Mouse (Mus musculus): ENCODE data around the gene Rap2b. TPM values are rescaled to one million over a fixed set of nuclear protein-coding genes. Genes with fewer than 3 reads are reported as not detected.

The Rap2b gene
- total RNA-seq, 2 experiments from 2014 or later = 2.6 to 3.9 TPM

- DNase-seq = no peak
- intact Hi-C loops (cut with DNase I; ENCODE audit: low total_unique reads) = no loop called here
These were observed 4.4 kb downstream of the Rap2b start, which contains the start of gene B430305J03Rik for GRCm38 (mm10) chr3:61365779-61366373. Gene B430305J03Rik (minus strand): TSS chr3:61365951.

DNA sequence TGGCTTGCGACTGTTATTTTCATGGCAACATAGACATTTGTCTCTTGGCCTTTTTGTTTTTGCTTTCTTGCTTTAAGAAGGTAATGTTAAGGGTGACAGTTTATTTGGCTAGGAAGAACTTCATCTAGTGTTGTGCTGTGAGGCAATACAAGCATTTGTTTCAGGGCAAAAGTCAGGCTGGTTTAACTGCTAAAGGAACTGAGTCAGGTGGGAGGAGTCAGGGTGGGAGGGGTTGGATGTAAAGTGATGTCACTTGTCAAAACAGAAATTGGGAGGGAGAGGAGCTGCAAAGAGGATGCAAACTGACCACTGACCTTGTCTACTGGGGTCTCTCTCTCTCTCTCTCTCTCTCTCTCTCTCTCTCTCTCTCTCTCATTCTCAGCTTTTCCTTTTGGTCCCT lies 7.0 kb downstream of the Rap2b start:
- intact Hi-C loops (cut with DNase I; ENCODE audit: low total_unique reads) = no loop called here
- no peak for DNase-seq

DNA sequence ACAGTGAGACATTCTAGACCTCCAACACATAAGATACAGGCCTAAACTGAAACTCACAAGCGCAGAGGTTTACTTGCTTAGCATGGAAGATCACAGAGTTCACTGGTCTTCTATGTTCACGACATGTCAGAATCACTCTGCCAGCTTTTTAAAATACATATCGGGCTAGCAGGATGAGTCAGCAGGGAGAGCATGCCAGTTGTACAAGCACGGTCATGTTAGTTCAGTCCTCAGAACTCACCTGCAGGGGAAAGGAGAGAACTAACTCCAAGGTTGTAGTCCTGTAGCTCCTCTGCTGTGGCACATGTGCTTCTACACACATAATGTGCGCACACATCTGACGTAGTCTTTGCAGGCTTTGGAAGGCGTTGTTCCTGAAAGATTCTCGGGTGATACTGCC lies 14.6 kb downstream of the Rap2b start:
- DNase-seq = no peak
- intact Hi-C loops (cut with DNase I; ENCODE audit: low total_unique reads) = no loop called here

GRCm38 (mm10) chr3:61386368-61386767 lies 24.9 kb downstream of the Rap2b start:
- DNase-seq = no peak
- intact Hi-C loops (cut with DNase I; ENCODE audit: low total_unique reads) = no loop called here

GRCm38 (mm10) chr3:61391564-61391963 lies 30.1 kb downstream of the Rap2b start:
- intact Hi-C loops (cut with DNase I; ENCODE audit: low total_unique reads) = no loop called here
- DNase-seq = no peak

DNA sequence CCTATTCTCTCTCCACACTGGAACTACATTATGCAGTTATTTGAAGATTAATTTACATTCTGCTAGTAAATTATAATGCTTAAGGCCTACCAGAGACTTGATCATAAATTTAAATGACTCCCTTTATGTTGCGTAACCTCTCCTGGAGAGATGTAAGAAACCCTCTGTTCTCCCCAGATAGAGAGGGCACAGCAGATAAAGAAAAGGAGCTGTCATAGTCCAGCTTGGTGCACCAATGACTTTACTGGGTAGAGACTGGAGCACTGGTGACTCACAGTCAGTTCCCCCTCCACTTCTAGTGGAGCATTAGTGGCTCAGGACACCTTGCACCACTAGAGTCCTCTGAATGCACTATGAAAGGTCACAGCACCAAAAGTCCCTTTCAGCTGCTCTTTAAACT lies 31.4 kb downstream of the Rap2b start:
- intact Hi-C loops (cut with DNase I; ENCODE audit: low total_unique reads) = no loop called here
- no peak for DNase-seq

DNA sequence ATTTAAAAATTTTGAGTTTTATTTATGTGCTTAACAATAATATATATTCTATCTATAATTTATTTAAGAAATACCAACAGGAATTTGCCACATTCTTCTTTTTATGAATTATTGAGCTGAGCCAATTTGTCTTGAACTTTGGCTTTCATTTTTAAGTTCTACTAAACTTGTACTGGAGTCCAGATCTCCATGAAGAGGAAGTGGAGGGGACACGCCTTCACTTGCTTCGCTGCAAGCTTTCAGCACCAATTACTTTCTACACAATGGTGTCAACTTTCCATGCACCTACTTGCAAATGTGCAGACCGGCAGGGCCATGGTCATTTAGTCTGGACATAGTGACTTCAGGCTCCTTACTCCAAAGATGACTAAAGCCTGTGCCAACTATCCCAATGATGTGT lies 32.1 kb downstream of the Rap2b start:
- intact Hi-C loops (cut with DNase I; ENCODE audit: low total_unique reads) = no loop called here
- no peak for DNase-seq

GRCm38 (mm10) chr3:61395382-61395781 lies 33.9 kb downstream of the Rap2b start:
- DNase-seq = no peak
- intact Hi-C loops (cut with DNase I; ENCODE audit: low total_unique reads) = no loop called here

- intact Hi-C loops (cut with DNase I; ENCODE audit: low total_unique reads) = no loop called here
- DNase-seq = no peak
These were observed 35.3 kb downstream of the Rap2b start for GRCm38 (mm10) chr3:61396728-61397127.

DNA sequence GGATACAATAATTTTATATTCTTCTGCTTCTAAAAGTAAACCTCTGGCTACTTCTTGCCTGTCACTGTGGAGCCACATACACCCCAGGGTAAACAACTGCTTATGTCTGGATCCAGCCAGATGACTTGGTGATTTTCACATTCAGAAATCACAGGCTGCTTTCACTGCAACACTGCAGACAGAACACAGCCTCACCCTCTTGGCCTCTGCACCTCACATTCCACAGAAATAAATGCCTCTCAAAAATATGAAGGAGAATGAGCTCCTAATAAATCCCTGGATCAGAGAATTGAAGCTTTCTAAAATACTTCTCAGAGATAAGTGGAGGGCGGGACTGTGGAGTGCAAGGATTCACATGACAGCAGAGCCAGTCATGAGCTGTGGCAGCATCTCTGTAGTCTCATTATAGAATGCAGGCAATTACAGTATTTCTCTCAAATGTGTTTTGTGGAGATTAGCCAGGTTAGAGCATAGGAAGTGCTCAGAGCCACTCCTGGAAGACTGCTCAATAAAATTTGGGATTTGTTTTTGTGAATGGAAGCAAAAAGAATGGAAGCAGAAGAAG lies 39.5 kb downstream of the Rap2b start:
- DNase-seq = no peak
- intact Hi-C loops (cut with DNase I; ENCODE audit: low total_unique reads) = no loop called here

DNA sequence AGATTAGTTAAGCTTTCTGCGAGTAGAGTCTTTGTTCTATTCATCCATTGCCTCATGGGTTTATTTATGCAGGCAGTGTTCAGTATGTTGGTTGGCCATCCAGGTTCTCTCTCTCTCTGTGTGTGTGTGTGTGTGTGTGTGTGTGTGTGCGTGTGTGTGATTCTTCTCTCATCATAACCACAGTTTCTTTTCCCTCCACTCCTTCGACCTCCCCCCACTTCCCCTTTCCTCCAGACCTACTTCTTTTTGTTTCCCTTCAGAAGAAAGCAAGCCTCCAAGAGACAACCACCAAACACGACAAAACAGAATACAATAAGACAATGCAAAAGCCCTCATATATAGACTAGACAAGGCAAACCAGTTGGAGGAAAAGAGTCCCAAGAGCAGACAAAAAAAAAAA lies 45.5 kb downstream of the Rap2b start:
- intact Hi-C loops (cut with DNase I; ENCODE audit: low total_unique reads) = no loop called here
- no peak for DNase-seq

GRCm38 (mm10) chr3:61409683-61410082 lies 48.2 kb downstream of the Rap2b start:
- intact Hi-C loops (cut with DNase I; ENCODE audit: low total_unique reads) = no loop called here
- DNase-seq = no peak

DNA sequence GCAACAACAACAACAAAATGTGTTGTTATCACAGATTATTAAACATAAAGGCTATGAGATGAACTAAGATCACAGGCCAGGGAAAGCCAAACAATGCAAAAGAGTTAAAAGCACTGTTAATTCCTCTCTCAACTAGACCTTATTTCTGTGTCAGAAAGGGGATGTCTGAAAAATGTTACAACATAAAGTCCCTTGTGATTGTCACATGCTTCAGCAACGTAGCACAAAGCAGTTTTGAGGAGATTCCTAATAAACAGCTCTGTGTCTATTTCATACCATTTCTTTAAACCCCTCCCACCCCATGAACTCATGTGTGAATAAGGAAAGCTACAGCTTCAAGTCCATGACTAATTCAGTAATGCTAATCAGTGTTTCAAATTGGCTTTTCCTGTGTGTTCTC lies 54.4 kb downstream of the Rap2b start:
- intact Hi-C loops (cut with DNase I; ENCODE audit: low total_unique reads) = no loop called here
- DNase-seq = no peak

Other genes starting within 250 kb of the Rap2b start
- gene B430305J03Rik, start 4.3 kb downstream of the Rap2b start, total RNA-seq (2021) = under 1 TPM; 0.11 to 0.18 TPM

All from gastrocnemius, postnatal 14 days (tissue).